24 mouse cellular contexts compared by ENCODE assay signal in genomic region chr1:77388556-77388955, GRCm38 (mm10).
A peak's percentile ranks its signal among the peaks of the same experiment; 100 is the strongest.
DNase-seq lines count a peak whose midpoint lies in the region; ATAC-seq and TF ChIP-seq lines count a peak whose summit lies in the region.
"Had no signal": no experiment of that assay in that cellular context is flagged by ENCODE, and none has a peak within 500 bp of the region (broad histone marks: within the 10 kb centered on the region; RNA-seq: fewer than 3 reads in every experiment).

No protein-coding gene starts in this region.

- ATAC-seq in kidney, postnatal 0 days (replicated peaks; ENCODE audit: low FRiP score, low read depth), result no peak
- no peak for ATAC-seq in limb, embryonic 14.5 days (ENCODE audit: low FRiP score, low read depth)
- ATAC-seq: CD4-positive, CD25-positive, alpha-beta regulatory T cell, adult 4 months; forebrain, embryonic 14.5 days; forebrain, postnatal 0 days; hindbrain, postnatal 0 days; intestine, postnatal 0 days had no signal

- DNase-seq in kidney, postnatal 0 days (ENCODE audit: low spot score), result peak; percentile 20
- DNase-seq in kidney, adult 8-10 months, result no peak
- DNase-seq in NIH3T3 (ENCODE audit: low read depth), result peak; percentile 38
- peak; percentile 30 for DNase-seq in limb, embryonic 14.5 days (ENCODE audit: low spot score)
- DNase-seq in right cerebral cortex, adult 18-20 months, result no peak
- no peak for DNase-seq in embryo, embryonic 10 days (ENCODE audit: low spot score)
- DNase-seq: adrenal gland, postnatal 10 days; adrenal gland, postnatal 36 days; cerebellum, adult 18-20 months; cerebellum, adult 9-10 months; cerebellum, postnatal 14 days; forebrain, postnatal 0 days; gastrocnemius, adult 2 months; gastrocnemius, postnatal 14 days; heart, adult 18-20 months; heart, postnatal 14 days; heart, postnatal 4 days had no signal

- H3K27ac ChIP-seq in kidney, postnatal 0 days, result no peak overlapping the region
- peak overlapping the region; percentile 76; the same call in 1 of the 2 replicates for H3K27ac ChIP-seq in embryonic fibroblast, embryonic 13.5 days (ENCODE audit: insufficient read depth, low read length)
- no peak overlapping the region for H3K27ac ChIP-seq in limb, embryonic 14.5 days (replicated peaks; ENCODE audit: low read depth, low read length)
- H3K27ac ChIP-seq: gastrocnemius, adult 2 months; heart, embryonic 13.5 days; hindbrain, embryonic 14.5 days; hindbrain, postnatal 0 days had no signal

- TF ChIP-seq CTCF in kidney, postnatal 0 days (IDR thresholded peaks at IDR 0.05; ENCODE audit: low read depth), result no peak
- TF ChIP-seq CTCF in embryonic fibroblast, embryonic 13.5 days (IDR thresholded peaks at IDR 0.05; ENCODE audit: borderline replicate concordance, insufficient read depth, low read length), result no peak

- H3K9me3 ChIP-seq in kidney, postnatal 0 days (replicated peaks; ENCODE audit: low read length), result no peaks in the 10 kb centered on the region
- H3K9me3 ChIP-seq in limb, embryonic 14.5 days (ENCODE audit: control insufficient read depth, low read length), result no peaks in the 10 kb centered on the region
- H3K9me3 ChIP-seq: heart, embryonic 13.5 days had no signal

- no peak for TF ChIP-seq POLR2A in embryonic fibroblast, embryonic 13.5 days (IDR thresholded peaks at IDR 0.05; ENCODE audit: low read depth, low read length)
- no peak for TF ChIP-seq POLR2A in limb, embryonic 14.5 days (IDR thresholded peaks at IDR 0.05; ENCODE audit: borderline replicate concordance, extremely low read depth, insufficient read depth, insufficient read length)

- H3K27me3 ChIP-seq in kidney, postnatal 0 days (ENCODE audit: insufficient read depth, low read length), result no peaks in the 10 kb centered on the region
- no peaks in the 10 kb centered on the region for H3K27me3 ChIP-seq in limb, embryonic 14.5 days (ENCODE audit: control insufficient read depth, insufficient read depth, low read length)

- no peak overlapping the region for H3K9ac ChIP-seq in kidney, postnatal 0 days (ENCODE audit: low read depth, low read length)
- no peak overlapping the region for H3K9ac ChIP-seq in limb, embryonic 14.5 days (ENCODE audit: low read depth, low read length, severe bottlenecking)
- H3K9ac ChIP-seq: forebrain, postnatal 0 days; heart, embryonic 13.5 days; hindbrain, embryonic 14.5 days had no signal

- no peaks in the 10 kb centered on the region for H3K4me1 ChIP-seq in kidney, postnatal 0 days (replicated peaks; ENCODE audit: insufficient read depth, low read length)
- H3K4me1 ChIP-seq in embryonic fibroblast, embryonic 13.5 days (ENCODE audit: control insufficient read depth, insufficient read depth, low read length), result peaks cover 6% of the 10 kb centered on the region; the same call in 1 of the 2 replicates
- H3K4me1 ChIP-seq in limb, embryonic 14.5 days (ENCODE audit: control insufficient read depth, insufficient read depth, low read length), result peaks cover 35% of the 10 kb centered on the region

- WGBS in kidney, postnatal 0 days, result 67% methylated on average over 4 of the region's 4 CpGs
- WGBS in limb, embryonic 14.5 days, result 32% methylated on average over 4 of the region's 4 CpGs

- H3K4me2 ChIP-seq in kidney, postnatal 0 days (ENCODE audit: low read length), result no peak overlapping the region
- H3K4me2 ChIP-seq in limb, embryonic 14.5 days (replicated peaks; ENCODE audit: low read depth, low read length, severe bottlenecking), result no peak overlapping the region
- H3K4me2 ChIP-seq: heart, embryonic 13.5 days; hindbrain, embryonic 14.5 days had no signal

- no peak overlapping the region for H3K4me3 ChIP-seq in kidney, postnatal 0 days (replicated peaks; ENCODE audit: low read depth, low read length)
- no peak overlapping the region for H3K4me3 ChIP-seq in embryonic fibroblast, embryonic 13.5 days (ENCODE audit: insufficient read depth, low read length)
- H3K4me3 ChIP-seq in limb, embryonic 14.5 days (replicated peaks; ENCODE audit: low read length), result no peak overlapping the region
- H3K4me3 ChIP-seq: gastrocnemius, adult 2 months; heart, embryonic 13.5 days had no signal

- H3K36me3 ChIP-seq in kidney, postnatal 0 days (ENCODE audit: insufficient read depth, low read length), result no peaks in the 10 kb centered on the region
- H3K36me3 ChIP-seq in limb, embryonic 14.5 days (ENCODE audit: control insufficient read depth, insufficient read depth, low read length), result peaks cover 37% of the 10 kb centered on the region
- H3K36me3 ChIP-seq: heart, embryonic 13.5 days had no signal

Comparison
In these comparisons a context has a peak if more than half of its experiments do, and no peak if none do; other contexts are left out.
1. DNase-seq: peak in kidney, postnatal 0 days (single experiment), NIH3T3 (single experiment) and limb, embryonic 14.5 days (single experiment); none in kidney, adult 8-10 months (0 of 2), right cerebral cortex, adult 18-20 months (single experiment) and embryo, embryonic 10 days (single experiment).